Mouse (Mus musculus): Measurements from ENCODE around the gene Gm10518.

DNA sequence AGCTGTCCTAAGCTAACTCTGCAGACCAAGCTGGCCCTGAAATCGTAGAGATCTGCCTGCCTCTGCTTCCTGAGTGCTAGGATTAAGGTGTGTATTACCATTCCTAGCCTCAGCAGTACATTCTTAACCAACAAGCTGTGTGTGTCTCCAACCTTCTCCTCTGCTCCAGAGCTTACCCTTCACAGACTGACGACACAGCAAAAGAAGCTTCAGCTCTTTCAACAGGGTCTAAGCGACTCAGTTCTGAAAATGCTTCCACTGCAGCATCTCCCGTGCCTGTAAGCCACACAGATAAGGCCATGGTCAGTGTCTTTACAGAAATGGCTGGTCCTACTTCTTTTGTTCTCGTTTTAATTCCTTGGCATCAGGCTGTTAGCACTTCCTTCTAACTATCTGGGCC, 43.1 kb upstream of the Gm10518 start:
- TF ChIP-seq CTCF (IDR thresholded peaks at IDR 0.05; ENCODE audit: borderline replicate concordance, extremely low read depth, insufficient read depth, insufficient read length) = no peak
- no peak for TF ChIP-seq POLR2A (IDR thresholded peaks at IDR 0.05; ENCODE audit: borderline replicate concordance, extremely low read depth, insufficient read depth, insufficient read length, poor library complexity, severe bottlenecking)

Measured in brain, embryonic 14.5 days (tissue).